Mouse (Mus musculus) inflammation-experienced regulatory T-cells, adult 16 weeks (primary cell): Measurements from ENCODE around the gene Rnasek. TPM values are rescaled to one million over a fixed set of nuclear protein-coding genes. Genes with fewer than 3 reads are reported as not detected.

Experiments
- polyA plus RNA-seq: library from polyadenylated mRNA; unstranded; fragments of 100-300 nt; shearing (Covaris generic); gene quantifications from one replicate; pipeline ENCODE4 v1.2.1, GENCODE M21; 2017

Gene Rnasek
- 272 TPM for polyA plus RNA-seq

GRCm38 (mm10) chr11:70239541-70240279 is at the start of gene Rnasek, which contains the start of gene Gm21988:
Gene Rnasek (minus strand): TSS chr11:70239842.
Gene Gm21988 (minus strand): TSS chr11:70239830.

GRCm38 (mm10) chr11:70254931-70255531 is 15.4 kb upstream of the Rnasek start, which contains the start of gene Alox12:
Gene Alox12 (minus strand): TSS chr11:70255353.

GRCm38 (mm10) chr11:70237457-70238167 is 2.0 kb downstream of the Rnasek start, which contains the start of gene 0610010K14Rik:
Gene 0610010K14Rik (minus strand): TSS chr11:70237914.

GRCm38 (mm10) chr11:70229260-70230010 is 10.2 kb downstream of the Rnasek start, which contains the start of gene Bcl6b:
Gene Bcl6b (minus strand): TSS chr11:70229798.

GRCm38 (mm10) chr11:70220731-70221602 is 18.7 kb downstream of the Rnasek start, which contains the start of gene Slc16a13:
Gene Slc16a13 (minus strand): TSS chr11:70221064.

GRCm38 (mm10) chr11:70212423-70212822 is 27.2 kb downstream of the Rnasek start, which contains the start of gene Slc16a11:
Gene Slc16a11 (plus strand): TSS chr11:70212752.

Other genes starting within 250 kb of the Rnasek start
- gene Gabarap, start 248.7 kb downstream of the Rnasek start, polyA plus RNA-seq, result 438 TPM
- gene Phf23, start 244.1 kb downstream of the Rnasek start, polyA plus RNA-seq, result 117 TPM
- gene Dvl2, start 239.2 kb downstream of the Rnasek start, polyA plus RNA-seq, result 25.7 TPM
- gene Acadvl, start 224.4 kb downstream of the Rnasek start, polyA plus RNA-seq, result 152 TPM
- 11.7 TPM for gene Dlg4, start 222.9 kb downstream of the Rnasek start, polyA plus RNA-seq
- not detected for gene Asgr1, start 185.8 kb downstream of the Rnasek start, polyA plus RNA-seq
- gene Asgr2, start 147.2 kb downstream of the Rnasek start, polyA plus RNA-seq, result not detected
- not detected for gene Mgl2, start 109.5 kb downstream of the Rnasek start, polyA plus RNA-seq
- not detected for gene Clec10a, start 83.6 kb downstream of the Rnasek start, polyA plus RNA-seq
- gene Slc16a11, start 27.1 kb downstream of the Rnasek start, polyA plus RNA-seq, result 0.94 TPM
- 5.5 TPM for gene Slc16a13, start 18.8 kb downstream of the Rnasek start, polyA plus RNA-seq
- 0.51 TPM for gene Bcl6b, start 10.0 kb downstream of the Rnasek start, polyA plus RNA-seq
- 171 TPM for gene 0610010K14Rik, start 1.9 kb downstream of the Rnasek start, polyA plus RNA-seq
- gene Gm21988, start within 50 bp of the Rnasek start, polyA plus RNA-seq, result 5.5 TPM
- not detected for gene Alox12, start 15.5 kb upstream of the Rnasek start, polyA plus RNA-seq
- not detected for gene Alox12e, start 82.8 kb upstream of the Rnasek start, polyA plus RNA-seq
- gene Alox15, start 112.2 kb upstream of the Rnasek start, polyA plus RNA-seq, result 0.24 TPM
- 11.3 TPM for gene Pelp1, start 170.2 kb upstream of the Rnasek start, polyA plus RNA-seq
- gene Arrb2, start 192.8 kb upstream of the Rnasek start, polyA plus RNA-seq, result 168 TPM
- gene Med11, start 212.1 kb upstream of the Rnasek start, polyA plus RNA-seq, result 81.3 TPM
- gene Zmynd15, start 219.6 kb upstream of the Rnasek start, polyA plus RNA-seq, result 0.60 TPM
- gene Cxcl16, start 220.1 kb upstream of the Rnasek start, polyA plus RNA-seq, result 0.43 TPM